Mouse (Mus musculus): ENCODE results near the gene Scai.

Scai gene

DNA sequence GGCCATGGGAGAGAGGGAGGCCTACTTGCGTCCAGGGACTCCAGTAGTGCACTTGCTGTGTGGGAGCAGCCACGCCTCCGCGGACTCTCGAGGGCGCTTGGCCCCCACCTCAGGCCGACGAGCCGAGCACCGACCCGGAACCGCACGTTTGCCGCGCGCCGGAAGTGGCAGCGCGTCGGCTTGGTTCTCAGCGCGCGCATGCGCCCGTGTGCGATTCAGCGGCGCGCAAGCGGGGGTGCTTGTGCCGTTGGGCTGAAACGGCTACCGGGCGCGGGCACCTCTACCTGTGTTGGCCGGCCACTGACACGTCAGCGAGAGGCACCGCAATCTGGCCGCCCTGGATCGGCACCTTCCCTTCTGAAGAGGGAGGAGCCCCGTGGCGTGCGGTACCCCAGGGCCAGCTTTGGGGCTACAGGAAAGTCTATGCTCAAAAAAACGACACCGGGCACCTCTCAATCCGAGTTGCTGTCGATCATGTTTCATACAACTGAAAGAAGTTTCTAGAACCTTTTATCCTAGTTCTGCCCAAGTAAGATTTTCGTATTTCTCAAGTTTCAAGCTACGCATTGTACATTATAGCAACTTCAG is 125.0 kb downstream of the Scai start, which contains the start of gene Golga1:
Gene Golga1 (minus strand): TSS at position 142 of the 588 bp plus-strand sequence.
- peak; percentile 46; the same call in 1 of the 2 replicates for TF ChIP-seq GATA4 (IDR thresholded peaks at IDR 0.05; ENCODE audit: insufficient replicate concordance, low read length)

DNA sequence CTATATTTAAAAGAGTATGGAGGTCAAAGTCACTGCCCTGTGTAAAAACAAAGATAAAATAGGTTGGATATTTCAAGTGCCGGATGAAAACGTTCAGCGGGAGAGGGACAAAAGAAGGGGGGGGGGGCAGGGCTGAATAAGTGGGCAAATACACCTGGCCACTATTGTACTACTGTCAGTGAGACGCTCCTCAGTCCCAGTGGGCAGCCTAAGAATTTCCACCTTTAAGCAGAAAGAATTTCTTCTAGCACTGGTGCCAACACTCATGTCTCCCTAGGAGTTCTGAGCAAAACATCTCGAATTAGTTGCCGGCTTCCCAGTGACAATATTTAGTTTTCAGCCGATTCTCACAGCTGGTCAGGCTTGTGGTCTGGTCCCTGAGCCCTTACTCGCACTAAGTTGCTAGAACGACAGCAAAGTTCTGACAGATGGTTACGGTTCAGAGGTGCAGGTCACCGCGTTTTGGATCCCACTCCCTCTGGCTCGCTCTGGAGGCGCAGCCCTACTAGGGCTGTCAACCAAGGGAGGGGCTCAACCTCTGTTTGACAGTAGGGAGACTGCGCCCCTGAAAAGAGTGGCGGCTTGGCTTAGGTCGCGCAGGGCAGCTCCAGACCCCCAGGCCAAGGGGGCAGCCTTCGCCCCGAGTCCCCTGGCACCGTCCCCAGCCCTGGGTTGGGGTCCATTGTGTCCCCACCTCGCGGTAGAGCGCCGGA is 125.7 kb downstream of the Scai start:
- no peak for TF ChIP-seq GATA4 (IDR thresholded peaks at IDR 0.05; ENCODE audit: insufficient replicate concordance, low read length)

DNA sequence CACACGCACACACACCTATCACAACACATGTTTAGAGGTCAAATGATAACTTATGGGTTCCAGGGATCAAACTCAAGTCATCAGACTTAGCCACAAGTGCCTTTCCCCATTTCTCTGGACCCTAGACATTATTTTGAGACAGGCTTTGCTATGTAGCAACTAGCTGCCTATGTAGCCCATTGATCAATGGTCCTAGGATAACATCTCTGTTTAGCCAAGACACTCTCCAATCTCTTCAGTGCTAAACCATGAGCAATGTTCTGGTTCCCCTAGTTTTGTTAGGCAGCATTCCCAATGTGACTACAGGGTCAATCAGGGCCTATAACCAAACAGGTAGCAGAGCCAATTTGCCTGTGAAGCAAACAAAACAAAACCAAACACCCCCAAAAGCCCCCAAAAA is 142.0 kb downstream of the Scai start:
- TF ChIP-seq GATA4 (IDR thresholded peaks at IDR 0.05; ENCODE audit: insufficient replicate concordance, low read length), result no peak

DNA sequence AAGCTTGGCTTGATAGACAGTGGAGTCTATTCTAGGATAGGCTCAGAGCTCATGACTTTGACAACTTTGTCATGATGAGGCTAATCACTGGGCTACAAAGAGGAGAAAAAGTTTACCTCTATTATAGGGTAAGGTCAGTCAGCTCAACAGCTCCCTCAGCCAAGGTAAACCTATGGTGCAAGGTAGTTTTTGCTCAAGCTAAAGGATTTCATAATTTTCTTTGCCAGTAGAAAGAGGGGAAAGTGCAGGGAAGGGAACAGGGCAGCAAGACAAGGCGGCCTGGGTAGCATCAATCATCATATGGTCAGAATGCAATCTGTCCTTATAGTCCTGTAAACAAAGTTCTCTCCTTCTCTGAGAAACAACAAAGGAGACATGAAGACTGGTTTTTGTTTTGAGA is 150.3 kb downstream of the Scai start:
- TF ChIP-seq GATA4 (IDR thresholded peaks at IDR 0.05; ENCODE audit: insufficient replicate concordance, low read length), result no peak

DNA sequence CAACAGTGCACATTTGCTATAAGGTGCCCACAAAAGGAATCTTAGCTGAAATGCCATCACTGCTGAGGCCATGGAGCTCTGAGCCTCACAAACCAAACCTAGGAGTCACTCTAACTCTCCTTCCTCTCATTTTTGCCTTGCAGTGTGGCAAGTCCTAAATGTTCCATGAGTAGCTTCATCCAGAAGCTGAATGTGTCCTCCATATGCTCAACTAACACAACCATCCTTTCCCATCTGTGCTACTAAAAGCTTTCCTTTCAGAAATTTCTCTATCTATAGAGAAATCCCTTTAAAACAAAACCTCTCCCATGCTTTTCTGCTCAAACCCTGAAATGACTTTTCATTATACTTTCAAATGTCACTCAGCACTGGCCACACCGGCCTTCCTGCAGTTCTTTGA is 158.9 kb downstream of the Scai start:
- TF ChIP-seq GATA4 (IDR thresholded peaks at IDR 0.05; ENCODE audit: insufficient replicate concordance, low read length), result no peak

DNA sequence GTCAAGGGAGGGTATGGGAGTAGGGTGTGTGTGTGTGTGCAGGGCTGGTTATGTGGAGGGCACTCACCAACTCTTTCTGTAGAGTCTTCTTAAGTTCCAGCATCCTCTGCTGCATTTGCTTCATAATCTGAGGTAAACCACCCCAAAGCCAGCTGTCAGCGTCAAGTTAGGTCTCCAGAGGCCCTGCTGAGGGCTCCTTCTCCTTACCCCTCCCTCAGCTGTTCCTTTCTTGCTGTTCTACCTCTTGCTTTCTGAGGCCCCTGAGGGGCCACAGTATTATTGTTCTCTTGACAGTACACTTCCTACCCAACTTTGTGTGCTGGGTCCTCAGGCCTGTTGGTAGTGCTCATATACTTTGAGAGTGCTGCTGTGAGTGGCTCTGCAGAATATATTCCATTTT is 170.5 kb downstream of the Scai start:
- no peak for TF ChIP-seq GATA4 (IDR thresholded peaks at IDR 0.05; ENCODE audit: insufficient replicate concordance, low read length)

DNA sequence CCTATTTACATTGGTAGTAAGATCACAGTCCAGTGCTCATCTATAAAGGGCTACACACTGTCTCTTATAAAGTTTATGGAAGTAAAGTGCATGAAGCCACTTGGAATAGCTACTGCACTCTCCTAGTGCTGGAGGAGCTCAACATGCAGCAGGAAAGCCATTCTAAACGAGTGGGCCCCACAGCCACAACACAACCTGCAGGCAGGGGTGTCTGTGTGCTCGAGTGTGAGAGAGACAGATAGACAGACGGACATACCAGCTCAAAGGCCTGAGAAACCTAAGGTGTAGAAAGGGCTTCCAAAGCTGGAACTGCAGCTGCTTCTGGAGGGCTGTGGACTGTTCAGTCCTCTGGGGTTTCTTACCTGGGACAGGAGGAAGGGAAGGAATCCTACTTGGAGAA is 174.0 kb downstream of the Scai start:
- no peak for TF ChIP-seq GATA4 (IDR thresholded peaks at IDR 0.05; ENCODE audit: insufficient replicate concordance, low read length)

Measured in liver, adult (tissue).